26 mouse cellular contexts compared by ENCODE assay signal in genomic region chr19:4850281-4850680, GRCm38 (mm10). TPM values are rescaled to one million over a fixed set of nuclear protein-coding genes. Genes with fewer than 3 reads are reported as not detected.
DNase-seq lines count a peak whose midpoint lies in the region; ATAC-seq and TF ChIP-seq lines count a peak whose summit lies in the region.
"Had no signal": no experiment of that assay in that cellular context is flagged by ENCODE, and none has a peak within 500 bp of the region (broad histone marks: within the 10 kb centered on the region; RNA-seq: fewer than 3 reads in every experiment).

No protein-coding gene starts in this region.

- no peak for TF ChIP-seq EP300 in ES-Bruce4 (IDR thresholded peaks at IDR 0.05; ENCODE audit: insufficient read depth, low read depth, low read length)

- H3K9me3 ChIP-seq in E14TG2a.4 (ENCODE audit: low read length) = no peaks in the 10 kb centered on the region
- H3K9me3 ChIP-seq in ES-Bruce4 (replicated peaks; ENCODE audit: control insufficient read depth, insufficient read depth, low read length, poor library complexity, severe bottlenecking) = no peaks in the 10 kb centered on the region
- no peaks in the 10 kb centered on the region for H3K9me3 ChIP-seq in ES-E14 (ENCODE audit: control insufficient read depth, insufficient read depth, low read depth, low read length)
- H3K9me3 ChIP-seq: embryonic facial prominence, embryonic 13.5 days; embryonic facial prominence, embryonic 15.5 days; forebrain, embryonic 13.5 days; forebrain, embryonic 15.5 days had no signal

- H3K9ac ChIP-seq in ES-Bruce4 (ENCODE audit: low read depth, poor library complexity, severe bottlenecking) = no peak overlapping the region
- peak overlapping the region; percentile 0; the same call in 1 of the 2 replicates for H3K9ac ChIP-seq in ES-E14 (ENCODE audit: insufficient read depth, low read depth, low read length, poor library complexity, severe bottlenecking)
- H3K9ac ChIP-seq: embryonic facial prominence, embryonic 13.5 days; embryonic facial prominence, embryonic 15.5 days; forebrain, embryonic 13.5 days; forebrain, embryonic 15.5 days; forebrain, postnatal 0 days had no signal

- no peak for ATAC-seq in erythroblast, adult 5-6 weeks (replicated peaks; ENCODE audit: low FRiP score, poor library complexity, severe bottlenecking)
- ATAC-seq: activated CD4-positive, CD25-positive, alpha-beta regulatory T cell, adult 4 months; forebrain, embryonic 13.5 days; forebrain, embryonic 15.5 days; forebrain, postnatal 0 days; Patski had no signal

- in situ Hi-C loops in ES-E14 (cut with MboI; ENCODE audit: low sequenced_read_pairs in 2 of 2, unreplicated experiment in 2 of 2) = no loop called here

- H3K4me1 ChIP-seq in E14TG2a.4 (replicated peaks; ENCODE audit: low read depth, low read length) = peaks cover 70% of the 10 kb centered on the region
- H3K4me1 ChIP-seq in ES-Bruce4 (ENCODE audit: control insufficient read depth, insufficient read depth, low read length) = peaks cover 3% of the 10 kb centered on the region
- H3K4me1 ChIP-seq in ES-E14 (ENCODE audit: control insufficient read depth in 2 of 2, insufficient read depth in 2 of 2, low read length in 2 of 2, poor library complexity in 1 of 2) = peaks cover 8 to 14% of the 10 kb centered on the region in 2 experiments

- H3K4me3 ChIP-seq in E14TG2a.4 (replicated peaks; ENCODE audit: low read length) = peak overlapping the region; percentile 8
- no peak overlapping the region for H3K4me3 ChIP-seq in ES-Bruce4 (ENCODE audit: low read depth, low read length)
- no peak overlapping the region for H3K4me3 ChIP-seq in ES-E14 (ENCODE audit: insufficient read depth in 1 of 2, low read depth in 1 of 2, low read length in 2 of 2, poor library complexity in 1 of 2, severe bottlenecking in 1 of 2)
- H3K4me3 ChIP-seq: embryonic facial prominence, embryonic 13.5 days; embryonic facial prominence, embryonic 15.5 days; forebrain, embryonic 13.5 days; forebrain, embryonic 15.5 days had no signal

- H3K27me3 ChIP-seq in E14TG2a.4 (ENCODE audit: insufficient read depth, low read length) (peaks cover 3% of the 10 kb centered on the region), ES-Bruce4 (ENCODE audit: control insufficient read depth, insufficient read depth, low read length, poor library complexity, severe bottlenecking) (no peaks in the 10 kb centered on the region)
- H3K27me3 ChIP-seq: embryonic facial prominence, embryonic 13.5 days; embryonic facial prominence, embryonic 15.5 days; forebrain, embryonic 15.5 days had no signal

- DNase-seq in ES-E14 (ENCODE audit: low read depth, low spot score) (no peak), R1 (ENCODE audit: low read depth, low spot score) (peak; percentile 74)
- DNase-seq in heart, postnatal 25 days (ENCODE audit: low spot score) = no peak
- DNase-seq in thymus, postnatal 25 days = no peak
- DNase-seq in ovary, postnatal 10 days (ENCODE audit: low spot score) = no peak
- DNase-seq: adrenal gland, adult 8-10 months; adrenal gland, postnatal 14 days; adrenal gland, postnatal 36 days; cerebellum, adult 18-20 months; cerebellum, adult 8-10 months; cerebellum, adult 9-11 months; cerebellum, postnatal 14 days; cerebellum, postnatal 36 days; embryo, embryonic 11 days; forebrain, postnatal 0 days had no signal

- intact Hi-C loops in heart, postnatal 25 days (cut with DNase I) = no loop called here

- H3K27ac ChIP-seq in ES-Bruce4 (ENCODE audit: insufficient read depth, low read length) = peak overlapping the region; percentile 26
- peak overlapping the region; percentile 42; the same call in 1 of the 2 replicates for H3K27ac ChIP-seq in ES-E14 (ENCODE audit: insufficient read depth, low read depth, low read length, poor library complexity, severe bottlenecking)
- H3K27ac ChIP-seq: embryonic facial prominence, embryonic 13.5 days; embryonic facial prominence, embryonic 15.5 days; forebrain, embryonic 13.5 days; forebrain, embryonic 15.5 days had no signal

- TF ChIP-seq CTCF in E14TG2a.4 (conservative IDR thresholded peaks at IDR 0.05; ENCODE audit: low read length) (no peak), ES-Bruce4 (IDR thresholded peaks at IDR 0.05; ENCODE audit: low read depth, low read length) (no peak)

- TF ChIP-seq POLR2A in ES-Bruce4 (IDR thresholded peaks at IDR 0.05; ENCODE audit: insufficient read depth, low read length) = no peak

- no peaks in the 10 kb centered on the region for H3K36me3 ChIP-seq in E14TG2a.4 (ENCODE audit: insufficient read depth, low read length)
- no peaks in the 10 kb centered on the region for H3K36me3 ChIP-seq in ES-Bruce4 (ENCODE audit: control insufficient read depth, insufficient read depth, low read length, poor library complexity, severe bottlenecking)
- no peaks in the 10 kb centered on the region for H3K36me3 ChIP-seq in ES-E14 (ENCODE audit: control insufficient read depth, insufficient read depth, low read length, poor library complexity, severe bottlenecking)
- H3K36me3 ChIP-seq: embryonic facial prominence, embryonic 13.5 days; embryonic facial prominence, embryonic 15.5 days; forebrain, embryonic 15.5 days had no signal

TF ChIP-seq in ES-E14, 5 proteins besides CTCF, POLR2A, EP300 and RAD21:
- no peak for TF ChIP-seq MAFK (IDR thresholded peaks at IDR 0.05; ENCODE audit: insufficient read depth, low read depth, low read length)
- no peak for TF ChIP-seq ZC3H11A (IDR thresholded peaks at IDR 0.05; ENCODE audit: borderline replicate concordance, low read depth, low read length)
- no peak for TF ChIP-seq HCFC1 (IDR thresholded peaks at IDR 0.05; ENCODE audit: borderline replicate concordance, insufficient read depth, low read length)
- TF ChIP-seq ZNF384 (IDR thresholded peaks at IDR 0.05; ENCODE audit: low read depth, low read length) = peak; percentile 81
- TF ChIP-seq CHD2 (IDR thresholded peaks at IDR 0.05; ENCODE audit: low read depth, low read length) = no peak

RNA-seq across cellular contexts. Expression of gene Ctsf, which starts 4.6 kb away (rescaled TPM):
- 13.5 and 13.6 TPM in 2 replicates for polyA plus RNA-seq in ES-Bruce4 (2011; ENCODE audit: insufficient read depth, insufficient read length, low read depth, missing spikeins)
- 59.2 and 98.6 TPM in 2 replicates for total RNA-seq in ES-E14 (2012; rRNA removed)
- total RNA-seq in heart, postnatal 25 days (2021) = 10 to 100 TPM; 77.9 to 82.6 TPM
- 79.7 and 90.9 TPM in 2 replicates for total RNA-seq in erythroblast, adult 5-6 weeks (2015; ENCODE audit: low replicate concordance)
- total RNA-seq in erythroblast, adult 5-6 weeks (2017; ENCODE audit: low replicate concordance) = 51.5 and 94.7 TPM in 2 replicates

RNA-seq across cellular contexts. Expression of gene Ccdc87, which starts 11.1 kb away (rescaled TPM):
- polyA plus RNA-seq in ES-Bruce4 (2011; ENCODE audit: insufficient read depth, insufficient read length, low read depth, missing spikeins) = 0.27 TPM in 1 of 2 replicates, not detected in the other
- 0.13 and 0.16 TPM in 2 replicates for total RNA-seq in ES-E14 (2012; rRNA removed)
- total RNA-seq in heart, postnatal 25 days (2021) = not detected
- total RNA-seq in erythroblast, adult 5-6 weeks (2015; ENCODE audit: low replicate concordance) = not detected in 2 replicates
- total RNA-seq in erythroblast, adult 5-6 weeks (2017; ENCODE audit: low replicate concordance) = not detected in 2 replicates
- total RNA-seq: common myeloid progenitor, adult 5-6 weeks had no signal
- polyA plus RNA-seq: activated CD4-positive, CD25-positive, alpha-beta regulatory T cell, adult 4 months; embryonic facial prominence, embryonic 11.5 days had no signal

RNA-seq across cellular contexts. Expression of gene Ccs, which starts 11.1 kb away (rescaled TPM):
- polyA plus RNA-seq in ES-Bruce4 (2011; ENCODE audit: insufficient read depth, insufficient read length, low read depth, missing spikeins) = 36.6 and 37.3 TPM in 2 replicates
- 49.9 and 53.0 TPM in 2 replicates for total RNA-seq in ES-E14 (2012; rRNA removed)
- 10 to 100 TPM; 26.2 to 26.6 TPM for total RNA-seq in heart, postnatal 25 days (2021)
- 12.3 and 18.8 TPM in 2 replicates for total RNA-seq in erythroblast, adult 5-6 weeks (2015; ENCODE audit: low replicate concordance)
- 24.4 and 66.9 TPM in 2 replicates for total RNA-seq in erythroblast, adult 5-6 weeks (2017; ENCODE audit: low replicate concordance)

RNA-seq across cellular contexts. Expression of gene Actn3, which starts 27.4 kb away (rescaled TPM):
- 4.5 and 4.8 TPM in 2 replicates for polyA plus RNA-seq in ES-Bruce4 (2011; ENCODE audit: insufficient read depth, insufficient read length, low read depth, missing spikeins)
- 48.4 and 91.8 TPM in 2 replicates for total RNA-seq in ES-E14 (2012; rRNA removed)
- total RNA-seq in heart, postnatal 25 days (2021) = under 1 TPM; 0.42 to 0.53 TPM
- not detected in 2 replicates for total RNA-seq in erythroblast, adult 5-6 weeks (2015; ENCODE audit: low replicate concordance)
- total RNA-seq in erythroblast, adult 5-6 weeks (2017; ENCODE audit: low replicate concordance) = 0.56 TPM in 1 of 2 replicates, not detected in the other
- polyA plus RNA-seq: activated CD4-positive, CD25-positive, alpha-beta regulatory T cell, adult 4 months had no signal

RNA-seq across cellular contexts. Expression of gene Zdhhc24, which starts 28.2 kb away (rescaled TPM):
- 8.2 and 10.3 TPM in 2 replicates for polyA plus RNA-seq in ES-Bruce4 (2011; ENCODE audit: insufficient read depth, insufficient read length, low read depth, missing spikeins)
- 12.4 and 15.7 TPM in 2 replicates for total RNA-seq in ES-E14 (2012; rRNA removed)
- total RNA-seq in heart, postnatal 25 days (2021) = 1 to 10 TPM; 2.6 to 4.0 TPM
- total RNA-seq in erythroblast, adult 5-6 weeks (2015; ENCODE audit: low replicate concordance) = 4.0 and 12.1 TPM in 2 replicates
- 9.6 and 10.5 TPM in 2 replicates for total RNA-seq in erythroblast, adult 5-6 weeks (2017; ENCODE audit: low replicate concordance)
